Mouse (Mus musculus) limb, embryonic 14.5 days (tissue): ENCODE data around the gene Chn2. TPM values are rescaled to one million over a fixed set of nuclear protein-coding genes. Genes with fewer than 3 reads are reported as not detected.

Source experiments
- ATAC-seq: fragments of 200-750 bp; cut with Nextera tagmentation; 2 replicates; pipeline ENCODE4 v1.8.0; 2017; ENCODE audit warnings: low read depth, moderate number of reproducible peaks, moderate TSS enrichment; ENCODE audit not compliant: low FRiP score
- DNase-seq: peaks from one replicate; pipeline ENCODE4 v3.0.0-alpha.2; 2015; ENCODE audit warnings: low spot score
- H3K27ac ChIP-seq: fragments of 300-500 bp; sonication (generic); replicated peaks from 2 replicates; pipeline ENCODE4 v1.5.1; 2014; ENCODE audit warnings: low read depth, mild to moderate bottlenecking, low read length, moderate library complexity, mixed read lengths
- H3K27me3 ChIP-seq: fragments of 300-500 bp; sonication (generic); 2 replicates; pipeline ENCODE4 v1.6.1; 2014; ENCODE audit warnings: low read length, mixed read lengths; ENCODE audit not compliant: control insufficient read depth, insufficient read depth
- H3K36me3 ChIP-seq: fragments of 300-500 bp; sonication (generic); 2 replicates; pipeline ENCODE4 v1.6.1; 2014; ENCODE audit warnings: mild to moderate bottlenecking, low read length, moderate library complexity, mixed read lengths; ENCODE audit not compliant: control insufficient read depth, insufficient read depth
- H3K4me1 ChIP-seq: fragments of 300-500 bp; sonication (generic); 2 replicates; pipeline ENCODE4 v1.6.1; 2014; ENCODE audit warnings: antibody characterized with exemption, low read length, mixed read lengths; ENCODE audit not compliant: control insufficient read depth, insufficient read depth
- H3K4me2 ChIP-seq: fragments of 300-500 bp; sonication (generic); replicated peaks from 2 replicates; pipeline ENCODE4 v1.6.1; 2014; ENCODE audit warnings: low read depth, mild to moderate bottlenecking, low read length, moderate library complexity; ENCODE audit not compliant: severe bottlenecking
- H3K4me3 ChIP-seq: fragments of 300-500 bp; sonication (generic); replicated peaks from 2 replicates; pipeline ENCODE4 v1.5.1; 2014; ENCODE audit warnings: low read length
- H3K9ac ChIP-seq: fragments of 300-500 bp; sonication (generic); 2 replicates; pipeline ENCODE4 v1.6.1; 2014; ENCODE audit warnings: mild to moderate bottlenecking, low read depth, low read length, moderate library complexity; ENCODE audit not compliant: severe bottlenecking
- H3K9me3 ChIP-seq: fragments of 300-500 bp; sonication (generic); 2 replicates; pipeline ENCODE4 v1.6.1; 2016; ENCODE audit warnings: low read length; ENCODE audit not compliant: control insufficient read depth
- POLR2A ChIP-seq: fragments of 200-500 bp; IDR thresholded peaks from 2 replicates; pipeline ENCODE4 v1.8.0; 2012; ENCODE audit warnings: inconsistent platforms, mild to moderate bottlenecking, moderate library complexity, borderline replicate concordance; ENCODE audit not compliant: insufficient read depth, insufficient read length; ENCODE audit errors: extremely low read depth
- WGBS: fragments of 180-500 bp; shearing (Covaris S2); extraction: QIAGEN DNeasy Blood & Tissue Kit; methylation state at CpG from one replicate; pipeline ENCODE4 v1.1.7; 2014; 5-methylcytosine and 5-hydroxymethylcytosine counted together
- polyA plus RNA-seq, 2 experiments: library from polyadenylated mRNA; depleted of rRNA in 1 of 2; stranded (reverse) in 1 of 2; unstranded in 1 of 2; fragments of >200 nt; fragmentation: Nextera tagmentation in 1 of 2; extraction: Ambion mirVana in 1 of 2; gene quantifications; 2 replicates each; pipeline versions ENCODE4 v1.2.1 to v1.2.3; 2012 to 2014

Chn2 gene
- polyA plus RNA-seq, 2 experiments = 11.5 to 14.3 TPM

GRCm38 (mm10) chr6:54248354-54249252 is 209.2 kb downstream of the Chn2 start:
- H3K4me1 ChIP-seq = peaks cover 16% of the 10 kb centered on the region
- no peaks in the 10 kb centered on the region for H3K9me3 ChIP-seq
- no peak overlapping the region for H3K4me3 ChIP-seq
- H3K9ac ChIP-seq = no peak overlapping the region
- no peak for TF ChIP-seq POLR2A
- DNase-seq (peak; percentile 40), ATAC-seq (peak; percentile 67)
- H3K4me2 ChIP-seq = no peak overlapping the region
- H3K27ac ChIP-seq = no peak overlapping the region
- H3K27me3 ChIP-seq = no peaks in the 10 kb centered on the region
- 25% methylated on average over 8 of the region's 8 CpGs for WGBS
- no peaks in the 10 kb centered on the region for H3K36me3 ChIP-seq

GRCm38 (mm10) chr6:54251401-54252191 is 212.2 kb downstream of the Chn2 start:
- ATAC-seq (no peak), DNase-seq (no peak)
- 48% methylated on average over 17 of the region's 17 CpGs for WGBS
- Histone ChIP-seq H3K9me3 (no peaks in the 10 kb centered on the region), H3K27me3 (no peaks in the 10 kb centered on the region), H3K36me3 (no peaks in the 10 kb centered on the region), H3K4me3 (no peak overlapping the region), H3K9ac (no peak overlapping the region), H3K4me2 (no peak overlapping the region), H3K27ac (no peak overlapping the region), H3K4me1 (peaks cover 20% of the 10 kb centered on the region)
- no peak for TF ChIP-seq POLR2A

GRCm38 (mm10) chr6:54253206-54253605 is 213.9 kb downstream of the Chn2 start:
- DNase-seq (no peak), ATAC-seq (no peak)
- no peaks in the 10 kb centered on the region for H3K36me3 ChIP-seq
- peaks cover 20% of the 10 kb centered on the region for H3K4me1 ChIP-seq
- H3K9ac ChIP-seq = no peak overlapping the region
- no peak for TF ChIP-seq POLR2A
- H3K27ac ChIP-seq = no peak overlapping the region
- WGBS = 69% methylated on average over 5 of the region's 5 CpGs
- no peak overlapping the region for H3K4me2 ChIP-seq
- H3K4me3 ChIP-seq = no peak overlapping the region
- no peaks in the 10 kb centered on the region for H3K27me3 ChIP-seq
- H3K9me3 ChIP-seq = no peaks in the 10 kb centered on the region

- H3K9ac ChIP-seq = no peak overlapping the region
- DNase-seq (no peak), ATAC-seq (peak; percentile 58; the same call in 1 of the 2 replicates)
- 59% methylated on average over 7 of the region's 7 CpGs for WGBS
- H3K4me2 ChIP-seq = no peak overlapping the region
- no peaks in the 10 kb centered on the region for H3K27me3 ChIP-seq
- no peak overlapping the region for H3K4me3 ChIP-seq
- H3K9me3 ChIP-seq = no peaks in the 10 kb centered on the region
- no peak overlapping the region for H3K27ac ChIP-seq
- H3K4me1 ChIP-seq = peaks cover 20% of the 10 kb centered on the region
- TF ChIP-seq POLR2A = no peak
- H3K36me3 ChIP-seq = no peaks in the 10 kb centered on the region
Observed at GRCm38 (mm10) chr6:54253881-54254280, 214.5 kb downstream of the Chn2 start.

- ATAC-seq (no peak), DNase-seq (no peak)
- no peak for TF ChIP-seq POLR2A
- H3K9me3 ChIP-seq = no peaks in the 10 kb centered on the region
- H3K36me3 ChIP-seq = no peaks in the 10 kb centered on the region
- no peak overlapping the region for H3K27ac ChIP-seq
- H3K4me3 ChIP-seq = no peak overlapping the region
- H3K27me3 ChIP-seq = no peaks in the 10 kb centered on the region
- H3K4me1 ChIP-seq = peaks cover 11% of the 10 kb centered on the region; the same call in 1 of the 2 replicates
- WGBS = 71% methylated on average over 6 of the region's 6 CpGs
- H3K4me2 ChIP-seq = no peak overlapping the region
- H3K9ac ChIP-seq = no peak overlapping the region
Observed at GRCm38 (mm10) chr6:54254759-54255158, 215.4 kb downstream of the Chn2 start.
